Mouse (Mus musculus) frontal cortex, postnatal 10 days (tissue): Measurements from ENCODE around the gene Lyg1.
A peak's percentile ranks its signal among the peaks of the same experiment; 100 is the strongest.
"Not testable (repeated sequence)": the region's sequence is repeated elsewhere in the genome, so short reads cannot be mapped to it uniquely, and the experiment has no call there.

Source experiments
- DNase-seq, 2 experiments: peaks; one replicate each; pipeline ENCODE4 v3.0.0; 2022; ENCODE audit warnings: low spot score in 2 of 2, mixed read lengths in 1 of 2

The Lyg1 gene

GRCm38 (mm10) chr1:37957659-37958058 lies at the start of gene Lyg1:
TSS of gene Lyg1 (minus strand) at chr1:37957759.
- DNase-seq = no peak

- DNase-seq = no peak
Measured at GRCm38 (mm10) chr1:38006741-38007140, 49.2 kb upstream of the Lyg1 start.

DNA sequence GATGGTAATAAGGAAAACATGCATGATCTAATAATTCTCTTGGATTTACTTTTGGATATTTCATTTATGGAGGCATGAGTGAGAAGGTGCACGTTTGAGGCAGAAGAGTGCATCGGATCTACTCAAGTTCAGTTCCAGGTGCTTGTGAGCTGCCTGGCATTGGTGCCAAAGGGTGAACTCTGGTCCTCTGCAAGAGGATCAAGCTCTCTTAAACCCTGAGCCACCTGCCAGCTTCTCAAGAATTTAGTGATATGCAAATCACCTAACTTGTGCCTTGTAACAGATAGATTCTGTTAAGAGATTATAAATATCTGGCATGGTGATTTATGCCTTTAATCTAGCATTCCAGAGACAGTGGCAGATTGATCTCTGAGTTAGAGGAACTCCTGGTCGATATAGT lies 45.5 kb upstream of the Lyg1 start:
- DNase-seq = no peak

DNA sequence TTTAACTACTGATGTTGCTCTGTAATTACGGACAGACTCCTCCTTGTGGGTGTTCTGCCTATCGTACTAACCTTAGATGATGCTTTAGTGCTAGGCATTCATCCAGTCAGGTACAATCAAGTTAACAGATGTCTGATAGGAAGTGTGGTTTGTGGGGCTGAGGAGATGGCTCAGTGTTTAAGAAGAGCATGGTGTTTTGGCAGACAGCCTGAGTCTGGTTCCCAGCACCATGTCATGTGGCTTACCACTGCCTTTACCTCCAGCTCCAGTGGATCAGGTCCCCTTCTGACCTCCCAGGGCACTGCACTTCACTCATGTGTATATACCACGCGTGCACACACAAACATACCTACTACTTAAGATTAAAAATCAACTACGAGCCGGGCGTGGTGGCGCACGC lies 44.4 kb upstream of the Lyg1 start:
- no peak for DNase-seq

- no peak for DNase-seq
Measured at GRCm38 (mm10) chr1:38000844-38001243, 43.3 kb upstream of the Lyg1 start.

- DNase-seq = no peak
Measured at GRCm38 (mm10) chr1:37999552-37999951, 42.0 kb upstream of the Lyg1 start.

GRCm38 (mm10) chr1:37998371-37999199 lies 41.0 kb upstream of the Lyg1 start:
- DNase-seq = no peak

- peak; percentile 93 to 95 for DNase-seq
Measured at GRCm38 (mm10) chr1:37997867-37998266, 40.3 kb upstream of the Lyg1 start, which contains the start of the genes Txndc9 and Eif5b. TSS of gene Txndc9 (minus strand) at chr1:37997893. TSS of gene Eif5b (plus strand) at chr1:37998010.

DNA sequence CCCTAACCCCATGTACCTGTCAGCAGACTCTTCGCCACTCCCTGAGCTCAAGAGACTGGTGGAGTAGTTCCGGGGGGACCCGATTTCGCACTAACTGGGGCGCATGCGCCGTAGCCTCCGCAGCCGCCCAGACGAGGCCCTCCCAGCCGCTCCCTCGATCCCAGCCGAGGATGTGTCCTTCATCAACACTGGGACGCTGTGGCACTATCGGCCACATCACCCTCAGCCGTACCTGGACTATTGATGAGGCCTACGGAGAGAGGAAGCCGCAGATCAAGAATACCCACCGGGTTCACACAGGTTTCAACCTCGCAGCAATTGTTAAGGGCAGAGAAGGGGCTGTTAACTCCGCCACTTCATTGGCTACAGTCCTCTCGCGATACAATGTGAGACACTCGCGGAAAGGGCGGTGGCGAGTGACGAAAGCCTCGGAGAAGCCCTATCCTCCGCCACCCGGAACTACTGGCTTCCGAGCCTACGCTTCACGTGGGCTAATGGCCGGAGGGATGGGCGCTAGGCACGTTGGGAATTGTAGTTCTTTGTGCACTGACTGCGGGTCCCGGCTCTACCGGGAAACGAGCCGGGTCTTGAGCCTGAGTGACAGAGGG lies 39.4 kb upstream of the Lyg1 start:
- DNase-seq = peak; percentile 98

- no peak for DNase-seq
Measured at GRCm38 (mm10) chr1:37996226-37996625, 38.7 kb upstream of the Lyg1 start.

- DNase-seq = no peak
Measured at GRCm38 (mm10) chr1:37987856-37988255, 30.3 kb upstream of the Lyg1 start.

DNA sequence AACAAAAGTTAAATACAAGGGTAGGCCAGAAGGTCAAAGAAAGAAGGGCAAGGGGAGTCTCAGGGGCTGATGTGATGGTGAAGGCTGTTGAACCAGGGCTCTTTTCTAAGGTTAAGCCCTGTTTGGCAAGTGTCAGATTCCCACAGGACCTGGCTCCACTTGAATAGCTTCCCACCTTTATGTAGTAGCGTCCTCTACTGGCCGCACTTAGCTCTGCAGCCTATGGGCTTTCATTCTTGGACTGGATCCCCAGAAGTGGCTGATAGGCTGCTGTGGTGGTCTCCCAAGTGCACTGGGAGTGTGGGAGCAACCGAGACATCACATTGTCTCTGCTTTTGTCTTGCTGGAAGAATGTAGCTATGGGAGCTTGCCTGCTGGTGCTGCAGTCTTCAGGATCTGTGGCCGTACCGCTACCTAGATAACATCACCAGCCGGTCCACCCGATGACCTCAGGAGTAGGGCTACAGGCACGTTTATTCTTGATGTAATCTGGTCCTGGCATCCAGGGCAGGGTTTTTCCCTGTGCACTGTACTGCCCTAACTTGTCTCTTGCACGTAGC lies 28.3 kb upstream of the Lyg1 start:
- peak in 1 of 2 experiments; percentile 44 for DNase-seq

- DNase-seq = no peak
Measured at GRCm38 (mm10) chr1:37984326-37984725, 26.8 kb upstream of the Lyg1 start.

DNA sequence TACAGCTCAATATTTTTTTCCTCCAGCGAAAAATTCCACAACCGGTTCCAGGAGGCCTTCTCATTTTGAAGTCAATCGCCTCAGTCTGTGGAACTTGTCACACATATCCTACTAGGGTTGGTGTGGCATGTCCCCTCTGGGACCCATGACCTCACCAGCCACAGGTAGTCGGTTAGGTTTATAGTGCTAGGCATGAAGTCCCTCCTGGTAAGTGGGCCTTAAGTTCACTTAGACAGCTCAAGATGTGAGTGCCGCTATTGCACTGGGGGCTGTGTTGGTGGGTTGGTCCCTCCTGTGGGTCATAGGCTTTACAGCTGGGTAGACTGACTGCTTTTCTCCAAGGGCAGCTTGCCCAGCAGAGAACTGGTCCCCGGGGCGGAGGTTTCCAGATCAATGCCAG lies 19.7 kb upstream of the Lyg1 start:
- no peak for DNase-seq

- DNase-seq = not testable (repeated sequence)
Measured at GRCm38 (mm10) chr1:37976666-37977065, 19.1 kb upstream of the Lyg1 start.

DNA sequence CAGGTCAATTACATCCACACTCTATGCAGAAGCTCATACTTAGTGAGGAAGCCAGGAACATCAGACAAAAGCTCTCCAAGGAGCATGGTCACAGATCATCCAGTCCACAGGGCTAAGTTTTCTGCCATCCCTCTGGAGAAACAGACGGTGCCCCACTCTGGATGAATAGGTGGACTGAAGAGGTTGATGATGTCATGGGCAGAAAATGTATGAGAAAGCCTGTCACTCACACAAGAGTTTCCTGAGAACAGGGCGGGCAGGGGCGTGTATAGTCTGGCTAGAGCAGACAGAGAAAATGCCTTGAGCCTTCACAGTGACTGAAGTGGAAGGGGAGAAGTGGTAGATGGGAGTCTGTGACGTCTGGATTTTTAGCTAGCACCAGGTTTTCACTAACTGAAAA lies 14.0 kb upstream of the Lyg1 start:
- DNase-seq = no peak

DNA sequence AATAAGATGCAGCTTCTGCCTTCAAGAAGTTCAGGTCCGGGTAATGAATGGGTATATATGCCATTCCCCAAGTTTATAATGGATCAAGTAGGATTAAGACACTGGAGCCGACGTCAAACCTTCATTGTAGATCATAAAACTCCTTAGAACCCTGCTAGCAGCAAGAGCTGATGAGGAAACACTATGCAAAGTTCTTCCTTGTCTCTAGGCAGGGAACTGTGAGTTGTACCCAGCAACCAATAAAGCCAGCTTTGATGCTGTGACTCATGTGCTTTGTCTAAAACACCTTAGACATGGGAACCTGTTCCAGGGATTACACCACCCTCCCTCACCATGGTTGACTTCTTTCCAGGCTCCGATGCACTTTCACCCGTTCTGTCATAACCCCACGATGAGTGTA lies 11.2 kb upstream of the Lyg1 start:
- DNase-seq = no peak

- no peak for DNase-seq
Measured at GRCm38 (mm10) chr1:37965571-37965970, 8.0 kb upstream of the Lyg1 start.

- DNase-seq = peak; percentile 21 to 30
Measured at GRCm38 (mm10) chr1:37959486-37959885, 1.9 kb upstream of the Lyg1 start.

DNA sequence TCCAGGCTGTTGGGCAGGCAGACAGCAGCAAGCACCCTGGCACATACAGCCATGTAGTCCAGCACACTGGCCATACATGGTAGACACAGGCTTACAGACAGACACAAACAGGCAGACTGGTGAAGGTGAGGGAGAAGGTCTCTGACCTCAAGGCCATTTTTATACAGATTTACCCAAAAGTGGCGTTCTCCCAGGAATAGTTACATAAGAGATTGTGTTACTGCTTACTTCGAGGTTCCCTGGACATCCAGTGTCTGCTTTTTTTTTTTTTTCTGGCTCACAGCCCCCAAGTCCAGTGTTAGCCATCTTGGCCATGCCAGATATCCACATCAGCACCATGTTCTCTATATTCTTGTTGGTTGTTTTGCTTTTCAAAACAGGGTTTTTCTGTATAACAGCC lies 957 bp upstream of the Lyg1 start:
- no peak for DNase-seq

- DNase-seq = peak; percentile 22 to 55
Measured at GRCm38 (mm10) chr1:37956690-37957431, 698 bp downstream of the Lyg1 start.

GRCm38 (mm10) chr1:37955251-37955650 lies 2.3 kb downstream of the Lyg1 start:
- no peak for DNase-seq
